21 mouse cellular contexts compared by ENCODE assay signal in genomic region chr4:59294661-59295060, GRCm38 (mm10).
"Had no signal": no experiment of that assay in that cellular context is flagged by ENCODE, and none has a peak within 500 bp of the region (broad histone marks: within the 10 kb centered on the region; RNA-seq: fewer than 3 reads in every experiment).

No protein-coding gene starts in this region.

- H3K27me3 ChIP-seq: limb, embryonic 13.5 days; liver, embryonic 12.5 days; liver, embryonic 15.5 days; megakaryocyte, embryonic 14.5 days; midbrain, embryonic 13.5 days; stomach, embryonic 15.5 days had no signal

- DNase-seq: kidney, adult 2 months; kidney, postnatal 14 days; kidney, postnatal 4 days; liver; lung, adult 2 months; lung, postnatal 14 days; lung, postnatal 4 days; right cerebral cortex, postnatal 14 days; right cerebral cortex, postnatal 4 days; spleen, adult 18-20 months; thymus, postnatal 25 days had no signal

- H3K4me2 ChIP-seq: limb, embryonic 13.5 days; liver, embryonic 12.5 days; liver, embryonic 15.5 days; midbrain, embryonic 13.5 days; stomach, embryonic 15.5 days had no signal

- H3K27ac ChIP-seq: limb, embryonic 10.5 days; limb, embryonic 13.5 days; liver, embryonic 12.5 days; liver, embryonic 15.5 days; midbrain, embryonic 10.5 days; midbrain, embryonic 13.5 days; stomach, embryonic 15.5 days had no signal

- H3K4me3 ChIP-seq: limb, embryonic 10.5 days; limb, embryonic 13.5 days; liver, embryonic 12.5 days; liver, embryonic 15.5 days; megakaryocyte, embryonic 14.5 days; midbrain, embryonic 10.5 days; midbrain, embryonic 13.5 days; stomach, embryonic 15.5 days had no signal

- H3K36me3 ChIP-seq: limb, embryonic 10.5 days; limb, embryonic 13.5 days; liver, embryonic 12.5 days; liver, embryonic 15.5 days; midbrain, embryonic 10.5 days; midbrain, embryonic 13.5 days; stomach, embryonic 15.5 days had no signal

- ATAC-seq: intestine, embryonic 16.5 days; liver, embryonic 12.5 days; midbrain, embryonic 13.5 days; midbrain, embryonic 16.5 days had no signal

- H3K9me3 ChIP-seq: limb, embryonic 10.5 days; limb, embryonic 13.5 days; liver, embryonic 12.5 days; liver, embryonic 15.5 days; megakaryocyte, embryonic 14.5 days; midbrain, embryonic 10.5 days; midbrain, embryonic 13.5 days; stomach, embryonic 15.5 days had no signal

- H3K9ac ChIP-seq: limb, embryonic 13.5 days; liver, embryonic 12.5 days; liver, embryonic 15.5 days; midbrain, embryonic 13.5 days; stomach, embryonic 15.5 days had no signal

- H3K4me1 ChIP-seq: limb, embryonic 13.5 days; midbrain, embryonic 10.5 days; midbrain, embryonic 13.5 days; stomach, embryonic 15.5 days had no signal
